Mouse (Mus musculus): Measurements from ENCODE around the gene Sox5. TPM values are rescaled to one million over a fixed set of nuclear protein-coding genes. Genes with fewer than 3 reads are reported as not detected.
A peak's percentile ranks its signal among the peaks of the same experiment; 100 is the strongest.

Sox5 gene
- polyA plus RNA-seq, 1 experiment from 2014 or later = 27.0 TPM

- no peak overlapping the region for H3K9ac ChIP-seq
- no peak for DNase-seq (ENCODE audit: low spot score)
- 83% methylated on average over 12 of the region's 12 CpGs for WGBS
These were observed 612.9 kb downstream of the Sox5 start for GRCm38 (mm10) chr6:144168696-144169476.

GRCm38 (mm10) chr6:144167058-144167457 is 614.7 kb downstream of the Sox5 start:
- Histone ChIP-seq H3K9ac (no peak overlapping the region), H3K27me3 (ENCODE audit: control insufficient read depth, insufficient read depth, low read length) (no peaks in the 10 kb centered on the region), H3K36me3 (replicated peaks; ENCODE audit: control insufficient read depth, insufficient read depth) (no peaks in the 10 kb centered on the region), H3K4me3 (replicated peaks; ENCODE audit: low read length) (no peak overlapping the region), H3K9me3 (ENCODE audit: control insufficient read depth, low read length) (no peaks in the 10 kb centered on the region), H3K4me2 (replicated peaks) (no peak overlapping the region), H3K4me1 (replicated peaks; ENCODE audit: control insufficient read depth, insufficient read depth, low read length) (peaks cover 13% of the 10 kb centered on the region), H3K27ac (no peak overlapping the region)
- DNase-seq (ENCODE audit: low spot score) (no peak), ATAC-seq (ENCODE audit: low FRiP score) (no peak)
- 97% methylated on average over 7 of the region's 7 CpGs for WGBS

More at GRCm38 (mm10) chr6:144168696-144169476, 612.9 kb downstream of the Sox5 start:
- no peak overlapping the region for H3K4me3 ChIP-seq (replicated peaks; ENCODE audit: low read length)
- no peak overlapping the region for H3K4me2 ChIP-seq (replicated peaks)
- no peak overlapping the region for H3K27ac ChIP-seq
- ATAC-seq (ENCODE audit: low FRiP score) = no peak
- H3K27me3 ChIP-seq (ENCODE audit: control insufficient read depth, insufficient read depth, low read length) = no peaks in the 10 kb centered on the region
- no peaks in the 10 kb centered on the region for H3K9me3 ChIP-seq (ENCODE audit: control insufficient read depth, low read length)
- H3K4me1 ChIP-seq (replicated peaks; ENCODE audit: control insufficient read depth, insufficient read depth, low read length) = peaks cover 13% of the 10 kb centered on the region
- no peaks in the 10 kb centered on the region for H3K36me3 ChIP-seq (replicated peaks; ENCODE audit: control insufficient read depth, insufficient read depth)

- H3K9me3 ChIP-seq (ENCODE audit: control insufficient read depth, low read length) = no peaks in the 10 kb centered on the region
- 54% methylated on average over 8 of the region's 8 CpGs for WGBS
- ATAC-seq (ENCODE audit: low FRiP score) (no peak), DNase-seq (ENCODE audit: low spot score) (no peak)
- no peak overlapping the region for H3K9ac ChIP-seq
- no peak overlapping the region for H3K4me3 ChIP-seq (replicated peaks; ENCODE audit: low read length)
- H3K4me2 ChIP-seq (replicated peaks) = no peak overlapping the region
- no peak overlapping the region for H3K27ac ChIP-seq
- no peaks in the 10 kb centered on the region for H3K27me3 ChIP-seq (ENCODE audit: control insufficient read depth, insufficient read depth, low read length)
- peaks cover 13% of the 10 kb centered on the region for H3K4me1 ChIP-seq (replicated peaks; ENCODE audit: control insufficient read depth, insufficient read depth, low read length)
- H3K36me3 ChIP-seq (replicated peaks; ENCODE audit: control insufficient read depth, insufficient read depth) = no peaks in the 10 kb centered on the region
These were observed 615.1 kb downstream of the Sox5 start for GRCm38 (mm10) chr6:144166651-144167050.

- Histone ChIP-seq H3K4me2 (replicated peaks) (peak overlapping the region; percentile 25; the same call in 1 of the 2 replicates), H3K9ac (no peak overlapping the region), H3K4me1 (replicated peaks; ENCODE audit: control insufficient read depth, insufficient read depth, low read length) (peaks cover 13% of the 10 kb centered on the region), H3K4me3 (replicated peaks; ENCODE audit: low read length) (no peak overlapping the region), H3K9me3 (ENCODE audit: control insufficient read depth, low read length) (no peaks in the 10 kb centered on the region), H3K27me3 (ENCODE audit: control insufficient read depth, insufficient read depth, low read length) (no peaks in the 10 kb centered on the region), H3K27ac (no peak overlapping the region), H3K36me3 (replicated peaks; ENCODE audit: control insufficient read depth, insufficient read depth) (no peaks in the 10 kb centered on the region)
- peak; percentile 55 for DNase-seq (ENCODE audit: low spot score)
- 3% methylated on average over 8 of the region's 8 CpGs for WGBS
- peak; percentile 80 for ATAC-seq (ENCODE audit: low FRiP score)
These were observed 615.7 kb downstream of the Sox5 start for GRCm38 (mm10) chr6:144166104-144166503.

- Histone ChIP-seq H3K9me3 (ENCODE audit: control insufficient read depth, low read length) (no peaks in the 10 kb centered on the region), H3K4me3 (replicated peaks; ENCODE audit: low read length) (no peak overlapping the region), H3K9ac (no peak overlapping the region), H3K27me3 (ENCODE audit: control insufficient read depth, insufficient read depth, low read length) (no peaks in the 10 kb centered on the region), H3K36me3 (replicated peaks; ENCODE audit: control insufficient read depth, insufficient read depth) (no peaks in the 10 kb centered on the region), H3K27ac (no peak overlapping the region), H3K4me1 (replicated peaks; ENCODE audit: control insufficient read depth, insufficient read depth, low read length) (peaks cover 13% of the 10 kb centered on the region), H3K4me2 (replicated peaks) (no peak overlapping the region)
- DNase-seq (ENCODE audit: low spot score) (no peak), ATAC-seq (ENCODE audit: low FRiP score) (no peak)
- 85% methylated on average over 9 of the region's 9 CpGs for WGBS
These were observed 618.3 kb downstream of the Sox5 start for GRCm38 (mm10) chr6:144163501-144163900.

- WGBS = 97% methylated on average over 12 of the region's 12 CpGs
- no peak overlapping the region for H3K27ac ChIP-seq
- DNase-seq (ENCODE audit: low spot score) (no peak), ATAC-seq (ENCODE audit: low FRiP score) (no peak)
- H3K4me3 ChIP-seq (replicated peaks; ENCODE audit: low read length) = no peak overlapping the region
- no peaks in the 10 kb centered on the region for H3K36me3 ChIP-seq (replicated peaks; ENCODE audit: control insufficient read depth, insufficient read depth)
- H3K9ac ChIP-seq = no peak overlapping the region
- H3K4me1 ChIP-seq (replicated peaks; ENCODE audit: control insufficient read depth, insufficient read depth, low read length) = peaks cover 21% of the 10 kb centered on the region
- no peaks in the 10 kb centered on the region for H3K9me3 ChIP-seq (ENCODE audit: control insufficient read depth, low read length)
- H3K4me2 ChIP-seq (replicated peaks) = no peak overlapping the region
- H3K27me3 ChIP-seq (ENCODE audit: control insufficient read depth, insufficient read depth, low read length) = no peaks in the 10 kb centered on the region
These were observed 623.1 kb downstream of the Sox5 start for GRCm38 (mm10) chr6:144158637-144159036.

- DNase-seq (ENCODE audit: low spot score) (peak; percentile 54), ATAC-seq (ENCODE audit: low FRiP score) (peak; percentile 81)
- 9% methylated on average over 9 of the region's 9 CpGs for WGBS
- H3K4me1 ChIP-seq (replicated peaks; ENCODE audit: control insufficient read depth, insufficient read depth, low read length) = peaks cover 28% of the 10 kb centered on the region
- H3K36me3 ChIP-seq (replicated peaks; ENCODE audit: control insufficient read depth, insufficient read depth) = no peaks in the 10 kb centered on the region
- H3K27ac ChIP-seq = peak overlapping the region; percentile 77
- H3K9me3 ChIP-seq (ENCODE audit: control insufficient read depth, low read length) = no peaks in the 10 kb centered on the region
- no peaks in the 10 kb centered on the region for H3K27me3 ChIP-seq (ENCODE audit: control insufficient read depth, insufficient read depth, low read length)
- 0 out of 2 replicates have a peak overlapping the region, but pooled peaks have one; percentile 36 for H3K9ac ChIP-seq
- H3K4me2 ChIP-seq (replicated peaks) = 0 out of 2 replicates have a peak overlapping the region, but pooled peaks have one; percentile 21
- H3K4me3 ChIP-seq (replicated peaks; ENCODE audit: low read length) = no peak overlapping the region
These were observed 626.8 kb downstream of the Sox5 start for GRCm38 (mm10) chr6:144154892-144155424.

GRCm38 (mm10) chr6:144151957-144152356 is 629.8 kb downstream of the Sox5 start:
- Histone ChIP-seq H3K4me1 (replicated peaks; ENCODE audit: control insufficient read depth, insufficient read depth, low read length) (peaks cover 28% of the 10 kb centered on the region), H3K9ac (no peak overlapping the region), H3K27ac (no peak overlapping the region), H3K9me3 (ENCODE audit: control insufficient read depth, low read length) (no peaks in the 10 kb centered on the region), H3K4me2 (replicated peaks) (no peak overlapping the region), H3K4me3 (replicated peaks; ENCODE audit: low read length) (no peak overlapping the region), H3K27me3 (ENCODE audit: control insufficient read depth, insufficient read depth, low read length) (no peaks in the 10 kb centered on the region), H3K36me3 (replicated peaks; ENCODE audit: control insufficient read depth, insufficient read depth) (no peaks in the 10 kb centered on the region)
- 28% methylated on average over 3 of the region's 3 CpGs for WGBS
- DNase-seq (ENCODE audit: low spot score) (no peak), ATAC-seq (ENCODE audit: low FRiP score) (no peak)

- Histone ChIP-seq H3K27ac (peak overlapping the region; percentile 30; the same call in 1 of the 2 replicates), H3K4me2 (replicated peaks) (peak overlapping the region; percentile 22; the same call in 1 of the 2 replicates)
These were observed 630.7 kb downstream of the Sox5 start for GRCm38 (mm10) chr6:144151075-144151474.

More at GRCm38 (mm10) chr6:144151075-144151474, 630.7 kb downstream of the Sox5 start:
- Histone ChIP-seq H3K27me3 (ENCODE audit: control insufficient read depth, insufficient read depth, low read length) (no peaks in the 10 kb centered on the region), H3K4me1 (replicated peaks; ENCODE audit: control insufficient read depth, insufficient read depth, low read length) (peaks cover 28% of the 10 kb centered on the region), H3K9ac (no peak overlapping the region), H3K9me3 (ENCODE audit: control insufficient read depth, low read length) (no peaks in the 10 kb centered on the region), H3K4me3 (replicated peaks; ENCODE audit: low read length) (no peak overlapping the region), H3K36me3 (replicated peaks; ENCODE audit: control insufficient read depth, insufficient read depth) (no peaks in the 10 kb centered on the region)
- ATAC-seq (ENCODE audit: low FRiP score) (no peak), DNase-seq (ENCODE audit: low spot score) (no peak)
- 28% methylated on average over 10 of the region's 10 CpGs for WGBS
